14 mouse cellular contexts compared by ENCODE assay signal in genomic region chr16:23350802-23351201, GRCm38 (mm10).
DNase-seq lines count a peak whose midpoint lies in the region; ATAC-seq and TF ChIP-seq lines count a peak whose summit lies in the region.
"Had no signal": no experiment of that assay in that cellular context is flagged by ENCODE, and none has a peak within 500 bp of the region (broad histone marks: within the 10 kb centered on the region; RNA-seq: fewer than 3 reads in every experiment).

No protein-coding gene starts in this region.

- H3K27ac ChIP-seq in hindbrain, embryonic 10.5 days = no peak overlapping the region
- no peak overlapping the region for H3K27ac ChIP-seq in hindbrain, embryonic 14.5 days
- H3K27ac ChIP-seq in forebrain, postnatal 0 days (ENCODE audit: low read depth, low read length) = no peak overlapping the region
- H3K27ac ChIP-seq: embryonic facial prominence, embryonic 15.5 days; heart, embryonic 15.5 days; kidney, embryonic 15.5 days; liver, embryonic 14.5 days had no signal

- H3K9me3 ChIP-seq in hindbrain, embryonic 10.5 days = no peaks in the 10 kb centered on the region
- no peaks in the 10 kb centered on the region for H3K9me3 ChIP-seq in hindbrain, embryonic 14.5 days (ENCODE audit: control insufficient read depth, low read length)
- no peaks in the 10 kb centered on the region for H3K9me3 ChIP-seq in forebrain, postnatal 0 days (ENCODE audit: low read length)
- H3K9me3 ChIP-seq: embryonic facial prominence, embryonic 15.5 days; heart, embryonic 15.5 days; kidney, embryonic 15.5 days had no signal

- H3K4me3 ChIP-seq in hindbrain, embryonic 10.5 days = no peak overlapping the region
- no peak overlapping the region for H3K4me3 ChIP-seq in hindbrain, embryonic 14.5 days (replicated peaks; ENCODE audit: low read length)
- no peak overlapping the region for H3K4me3 ChIP-seq in forebrain, postnatal 0 days (ENCODE audit: low read depth, low read length)
- H3K4me3 ChIP-seq: embryonic facial prominence, embryonic 15.5 days; heart, embryonic 15.5 days; kidney, embryonic 15.5 days had no signal

- no peak for TF ChIP-seq CTCF in forebrain, postnatal 0 days (IDR thresholded peaks at IDR 0.05; ENCODE audit: low read depth)

- no peak overlapping the region for H3K4me2 ChIP-seq in hindbrain, embryonic 14.5 days (replicated peaks)
- no peak overlapping the region for H3K4me2 ChIP-seq in forebrain, postnatal 0 days (ENCODE audit: low read depth)
- H3K4me2 ChIP-seq: embryonic facial prominence, embryonic 15.5 days; heart, embryonic 15.5 days; kidney, embryonic 15.5 days had no signal

- no peaks in the 10 kb centered on the region for H3K27me3 ChIP-seq in hindbrain, embryonic 10.5 days (ENCODE audit: insufficient read depth, poor library complexity, severe bottlenecking)
- H3K27me3 ChIP-seq in hindbrain, embryonic 14.5 days (ENCODE audit: control insufficient read depth, insufficient read depth, low read length) = no peaks in the 10 kb centered on the region
- no peaks in the 10 kb centered on the region for H3K27me3 ChIP-seq in forebrain, postnatal 0 days (ENCODE audit: insufficient read depth, low read length)
- H3K27me3 ChIP-seq: embryonic facial prominence, embryonic 15.5 days; heart, embryonic 15.5 days; kidney, embryonic 15.5 days had no signal

- H3K9ac ChIP-seq in hindbrain, embryonic 14.5 days = no peak overlapping the region
- no peak overlapping the region for H3K9ac ChIP-seq in forebrain, postnatal 0 days
- H3K9ac ChIP-seq: embryonic facial prominence, embryonic 15.5 days; heart, embryonic 15.5 days; kidney, embryonic 15.5 days; liver, embryonic 14.5 days had no signal

- H3K36me3 ChIP-seq in hindbrain, embryonic 10.5 days = peaks cover 11% of the 10 kb centered on the region
- peaks cover 12% of the 10 kb centered on the region; the same call in 1 of the 2 replicates for H3K36me3 ChIP-seq in hindbrain, embryonic 14.5 days (replicated peaks; ENCODE audit: control insufficient read depth, insufficient read depth)
- peaks cover 5% of the 10 kb centered on the region for H3K36me3 ChIP-seq in forebrain, postnatal 0 days (ENCODE audit: insufficient read depth)
- H3K36me3 ChIP-seq: embryonic facial prominence, embryonic 15.5 days; heart, embryonic 15.5 days had no signal

- peaks cover 12% of the 10 kb centered on the region for H3K4me1 ChIP-seq in hindbrain, embryonic 10.5 days (replicated peaks)
- H3K4me1 ChIP-seq in hindbrain, embryonic 14.5 days (replicated peaks; ENCODE audit: control insufficient read depth, insufficient read depth, low read length) = no peaks in the 10 kb centered on the region
- H3K4me1 ChIP-seq in forebrain, postnatal 0 days (ENCODE audit: insufficient read depth) = no peaks in the 10 kb centered on the region
- H3K4me1 ChIP-seq: embryonic facial prominence, embryonic 15.5 days; heart, embryonic 15.5 days had no signal

- no peak for ATAC-seq in hindbrain, embryonic 14.5 days (ENCODE audit: low FRiP score)
- ATAC-seq in forebrain, postnatal 0 days = peak; percentile 34; the same call in 1 of the 2 replicates
- no peak for ATAC-seq in activated CD4-positive, CD25-positive, alpha-beta regulatory T cell, adult 4 months

- WGBS in hindbrain, embryonic 10.5 days = 42% methylated on average over 2 of the region's 2 CpGs
- WGBS in hindbrain, embryonic 14.5 days = 24% methylated on average over 2 of the region's 2 CpGs
- WGBS in forebrain, postnatal 0 days = 4% methylated on average over 2 of the region's 2 CpGs

- peak; percentile 10 for DNase-seq in hindbrain, embryonic 10.5 days (ENCODE audit: low spot score)
- DNase-seq in hindbrain, embryonic 14.5 days (ENCODE audit: low spot score) = no peak
- DNase-seq in right cerebral cortex, postnatal 10 days (ENCODE audit: low spot score in 2 of 2) = peak; percentile 26 to 49
- DNase-seq in right cerebral cortex, postnatal 36 days (ENCODE audit: low spot score in 2 of 2) = no peak
- no peak for DNase-seq in forebrain, postnatal 0 days
- peak; percentile 84 for DNase-seq in thymus, postnatal 25 days
- no peak for DNase-seq in neural tube, embryonic 10.5 days (ENCODE audit: extremely low spot score, low spot score)
- DNase-seq: cerebellum, adult 11-12 months; gastrocnemius, postnatal 10 days had no signal

Comparison
In these comparisons a context has a peak if more than half of its experiments do, and no peak if none do; other contexts are left out.
1. DNase-seq: peak in hindbrain, embryonic 10.5 days (single experiment), right cerebral cortex, postnatal 10 days (2 of 2) and thymus, postnatal 25 days (single experiment); none in hindbrain, embryonic 14.5 days (single experiment), right cerebral cortex, postnatal 36 days (0 of 2), forebrain, postnatal 0 days (single experiment) and neural tube, embryonic 10.5 days (single experiment).